Comparison of ENCODE assay signal across 11 mouse cellular contexts in the genomic region with DNA sequence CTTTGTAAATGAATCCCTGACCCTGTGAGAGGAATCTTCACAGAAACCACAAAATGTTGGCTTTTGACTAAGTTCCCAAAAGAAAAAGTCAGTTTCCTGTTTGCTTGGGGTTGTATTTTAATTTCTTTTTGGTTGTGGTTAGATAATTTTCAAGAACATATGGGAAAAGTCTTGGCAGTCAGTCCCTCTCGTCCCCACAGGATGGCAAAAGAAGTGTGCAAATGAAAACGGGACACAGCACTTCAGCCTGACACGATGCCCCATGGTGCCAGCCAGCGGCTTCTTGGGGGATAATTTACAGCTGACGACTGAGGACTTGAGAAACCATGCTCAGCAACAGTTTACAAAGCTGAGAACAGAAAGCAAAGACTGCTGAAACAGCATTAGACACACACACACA.
DNase-seq lines count a peak whose midpoint lies in the region; ATAC-seq and TF ChIP-seq lines count a peak whose summit lies in the region.
"Had no signal": no experiment of that assay in that cellular context is flagged by ENCODE, and none has a peak within 500 bp of the region (broad histone marks: within the 10 kb centered on the region; RNA-seq: fewer than 3 reads in every experiment).

No protein-coding gene starts in this region.

- no peak for TF ChIP-seq POLR2A in CH12.LX (IDR thresholded peaks at IDR 0.05; ENCODE audit: low read depth, low read length)

- no peak for ATAC-seq in CD4-positive, CD25-positive, alpha-beta regulatory T cell, adult 4 months
- ATAC-seq in kidney, postnatal 0 days (replicated peaks; ENCODE audit: low FRiP score, low read depth), result 0 out of 2 replicates have a peak, but pooled peaks have one; percentile 42
- no peak for ATAC-seq in intestine, embryonic 16.5 days

- TF ChIP-seq RAD21 in CH12.LX (IDR thresholded peaks at IDR 0.05; ENCODE audit: low read depth, low read length), result peak; percentile 31

- in situ Hi-C loops in CH12.LX (cut with MboI; ENCODE audit: low pct_ligation_motif_present, low pct_unique_long_range_greater_than_20kb, low sequenced_read_pairs), result loop anchor here (25.0 kb wide), 1 partner anchor 90 kb away; no protein-coding TSS in a partner anchor

- WGBS in kidney, postnatal 0 days, result 12% methylated on average over 5 of the region's 5 CpGs
- WGBS in intestine, embryonic 16.5 days, result 39% methylated on average over 5 of the region's 5 CpGs

- peak; percentile 13 for DNase-seq in CD4-positive, CD25-positive, alpha-beta regulatory T cell, adult 2 months (ENCODE audit: low read depth, low spot score)
- DNase-seq in kidney, postnatal 0 days (ENCODE audit: low spot score), result peak; percentile 75
- no peak for DNase-seq in kidney, postnatal 25 days
- no peak for DNase-seq in CH12.LX (ENCODE audit: extremely low read depth)
- DNase-seq in cerebellum, postnatal 14 days, result no peak
- DNase-seq in adrenal gland, postnatal 10 days, result no peak
- DNase-seq: spleen, adult 18-20 months had no signal

- no peak for TF ChIP-seq EP300 in CH12.LX (IDR thresholded peaks at IDR 0.05; ENCODE audit: low read length)

- H3K9ac ChIP-seq in kidney, postnatal 0 days (ENCODE audit: low read depth, low read length), result no peak overlapping the region
- H3K9ac ChIP-seq in CH12.LX (ENCODE audit: insufficient read depth, low read depth), result no peak overlapping the region
- no peak overlapping the region for H3K9ac ChIP-seq in intestine, embryonic 16.5 days (ENCODE audit: low read depth, low read length)
- H3K9ac ChIP-seq: limb, embryonic 13.5 days had no signal

- no peaks in the 10 kb centered on the region for H3K4me1 ChIP-seq in kidney, postnatal 0 days (replicated peaks; ENCODE audit: insufficient read depth, low read length)
- peaks cover 0 to 2% of the 10 kb centered on the region in 2 experiments; a peak in 1 of 4 replicates for H3K4me1 ChIP-seq in CH12.LX (ENCODE audit: control insufficient read depth in 1 of 2, insufficient read depth in 2 of 2)
- H3K4me1 ChIP-seq in intestine, embryonic 16.5 days (ENCODE audit: control insufficient read depth, insufficient read depth, low read length), result peaks cover 14% of the 10 kb centered on the region

- H3K27ac ChIP-seq in kidney, postnatal 0 days, result no peak overlapping the region
- no peak overlapping the region for H3K27ac ChIP-seq in CH12.LX (ENCODE audit: insufficient read depth, low read depth)
- peak overlapping the region; percentile 41; the same call in 1 of the 2 replicates for H3K27ac ChIP-seq in intestine, embryonic 16.5 days (ENCODE audit: low read length)
- H3K27ac ChIP-seq: limb, embryonic 13.5 days; midbrain, embryonic 10.5 days had no signal

- dilution Hi-C loops in CH12.LX (cut with MboI; ENCODE audit: extremely low pct_ligation_motif_present, extremely low pct_unique_long_range_greater_than_20kb, low sequenced_read_pairs), result no loop called here

- no peaks in the 10 kb centered on the region for H3K27me3 ChIP-seq in kidney, postnatal 0 days (ENCODE audit: insufficient read depth, low read length)
- H3K27me3 ChIP-seq in CH12.LX (replicated peaks), result no peaks in the 10 kb centered on the region
- H3K27me3 ChIP-seq in intestine, embryonic 16.5 days (replicated peaks; ENCODE audit: control insufficient read depth, insufficient read depth, low read length), result no peaks in the 10 kb centered on the region
- H3K27me3 ChIP-seq: limb, embryonic 13.5 days had no signal

- H3K4me2 ChIP-seq in kidney, postnatal 0 days (ENCODE audit: low read length), result no peak overlapping the region
- H3K4me2 ChIP-seq in CH12.LX (ENCODE audit: insufficient read depth, low read depth, poor library complexity, severe bottlenecking), result no peak overlapping the region
- no peak overlapping the region for H3K4me2 ChIP-seq in intestine, embryonic 16.5 days (ENCODE audit: low read depth, low read length)
- H3K4me2 ChIP-seq: limb, embryonic 13.5 days had no signal

- no peak overlapping the region for H3K4me3 ChIP-seq in kidney, postnatal 0 days (replicated peaks; ENCODE audit: low read depth, low read length)
- no peak overlapping the region for H3K4me3 ChIP-seq in CH12.LX (replicated peaks in 1 of 3; ENCODE audit: low read depth in 2 of 3, low read length in 2 of 3, poor library complexity in 1 of 3)
- no peak overlapping the region for H3K4me3 ChIP-seq in intestine, embryonic 16.5 days (ENCODE audit: low read length)
- H3K4me3 ChIP-seq: limb, embryonic 13.5 days; midbrain, embryonic 10.5 days had no signal

- peak; percentile 60 for TF ChIP-seq CTCF in kidney, postnatal 0 days (IDR thresholded peaks at IDR 0.05; ENCODE audit: low read depth)
- no peak for TF ChIP-seq CTCF in CH12.LX (conservative IDR thresholded peaks at IDR 0.05 in 1 of 2, IDR thresholded peaks at IDR 0.05 in 1 of 2; ENCODE audit: low read depth in 2 of 2, low read length in 2 of 2)

- no peaks in the 10 kb centered on the region for H3K79me2 ChIP-seq in CH12.LX (replicated peaks; ENCODE audit: control insufficient read depth, extremely low read depth, insufficient read depth, poor library complexity, severe bottlenecking)

- H3K9me3 ChIP-seq in kidney, postnatal 0 days (replicated peaks; ENCODE audit: low read length), result no peaks in the 10 kb centered on the region
- no peaks in the 10 kb centered on the region for H3K9me3 ChIP-seq in CH12.LX (replicated peaks; ENCODE audit: low read length)
- no peaks in the 10 kb centered on the region for H3K9me3 ChIP-seq in intestine, embryonic 16.5 days (ENCODE audit: control insufficient read depth, low read length)
- H3K9me3 ChIP-seq: limb, embryonic 13.5 days; midbrain, embryonic 10.5 days had no signal

- H3K36me3 ChIP-seq in kidney, postnatal 0 days (ENCODE audit: insufficient read depth, low read length), result no peaks in the 10 kb centered on the region
- H3K36me3 ChIP-seq in CH12.LX (replicated peaks in 1 of 2; ENCODE audit: control insufficient read depth in 1 of 2, insufficient read depth in 1 of 2, low read length in 1 of 2), result no peaks in the 10 kb centered on the region
- H3K36me3 ChIP-seq in intestine, embryonic 16.5 days (ENCODE audit: control insufficient read depth, insufficient read depth, low read length), result no peaks in the 10 kb centered on the region
- H3K36me3 ChIP-seq: limb, embryonic 13.5 days; midbrain, embryonic 10.5 days had no signal

TF ChIP-seq in CH12.LX, 34 proteins besides CTCF, POLR2A, EP300 and RAD21:
- TF ChIP-seq USF2 (conservative IDR thresholded peaks at IDR 0.05; ENCODE audit: low read depth, low read length) (no peak), GABPA (IDR thresholded peaks at IDR 0.05; ENCODE audit: insufficient replicate concordance, low read depth, low read length) (no peak), SMC3 (IDR thresholded peaks at IDR 0.05; ENCODE audit: low read depth, low read length) (peak; percentile 23)

Comparison
In these comparisons a context has a peak if more than half of its experiments do, and no peak if none do; other contexts are left out.
1. DNase-seq: peak in CD4-positive, CD25-positive, alpha-beta regulatory T cell, adult 2 months (single experiment) and kidney, postnatal 0 days (single experiment); none in kidney, postnatal 25 days (0 of 2), CH12.LX (single experiment), cerebellum, postnatal 14 days (0 of 2) and adrenal gland, postnatal 10 days (single experiment).